Mouse (Mus musculus) cerebellum, adult 18-20 months (tissue): Measurements from ENCODE around the gene Ifitm5.
"Not testable (repeated sequence)": the region's sequence is repeated elsewhere in the genome, so short reads cannot be mapped to it uniquely, and the experiment has no call there.

Source experiments
- DNase-seq, 2 experiments: peaks; one replicate each; pipeline ENCODE4 v3.0.0; 2021

Ifitm5 gene

GRCm38 (mm10) chr7:140949824-140950530 is at the start of gene Ifitm5:
Gene Ifitm5 (minus strand): TSS chr7:140950291.
- DNase-seq = no peak

GRCm38 (mm10) chr7:140998853-140999700 is 49.0 kb upstream of the Ifitm5 start:
- DNase-seq = no peak

- DNase-seq = no peak
These were observed 47.7 kb upstream of the Ifitm5 start for GRCm38 (mm10) chr7:140997817-140998216.

GRCm38 (mm10) chr7:140991117-140991689 is 41.1 kb upstream of the Ifitm5 start:
- no peak for DNase-seq

GRCm38 (mm10) chr7:140990622-140991021 is 40.5 kb upstream of the Ifitm5 start:
- DNase-seq = no peak

- no peak for DNase-seq
These were observed 40.1 kb upstream of the Ifitm5 start for GRCm38 (mm10) chr7:140990185-140990584.

- DNase-seq = no peak
These were observed 38.9 kb upstream of the Ifitm5 start for GRCm38 (mm10) chr7:140989022-140989421.

GRCm38 (mm10) chr7:140987182-140988138 is 37.4 kb upstream of the Ifitm5 start:
- DNase-seq = no peak

- no peak for DNase-seq
These were observed 32.9 kb upstream of the Ifitm5 start for GRCm38 (mm10) chr7:140982971-140983370.

- DNase-seq = no peak
These were observed 31.6 kb upstream of the Ifitm5 start for GRCm38 (mm10) chr7:140981704-140982103.

- DNase-seq = not testable (repeated sequence)
These were observed 26.6 kb upstream of the Ifitm5 start for GRCm38 (mm10) chr7:140976720-140977119.

- no peak for DNase-seq
These were observed 25.4 kb upstream of the Ifitm5 start for GRCm38 (mm10) chr7:140975465-140975864.

GRCm38 (mm10) chr7:140974940-140975339 is 24.8 kb upstream of the Ifitm5 start:
- no peak for DNase-seq

- DNase-seq = no peak
These were observed 23.5 kb upstream of the Ifitm5 start for GRCm38 (mm10) chr7:140973396-140974165.

GRCm38 (mm10) chr7:140971479-140972171 is 21.5 kb upstream of the Ifitm5 start:
- DNase-seq = no peak

GRCm38 (mm10) chr7:140970931-140971330 is 20.8 kb upstream of the Ifitm5 start:
- DNase-seq = no peak

GRCm38 (mm10) chr7:140968710-140969109 is 18.6 kb upstream of the Ifitm5 start:
- not testable (repeated sequence) for DNase-seq

- no peak for DNase-seq
These were observed 17.9 kb upstream of the Ifitm5 start for GRCm38 (mm10) chr7:140967862-140968591.

GRCm38 (mm10) chr7:140966921-140967320 is 16.8 kb upstream of the Ifitm5 start, which contains the start of gene Ifitm1:
Gene Ifitm1 (plus strand): TSS chr7:140967221.
- DNase-seq = no peak

- DNase-seq = no peak
These were observed 12.6 kb upstream of the Ifitm5 start for GRCm38 (mm10) chr7:140962733-140963132.
